Mouse (Mus musculus) forelimb bud, embryonic 11.5 days (tissue): Measurements from ENCODE around the gene Shisa6.

Experiments used
- DNase-seq: peaks from one replicate; pipeline ENCODE4 v3.0.0-alpha.2; 2012; ENCODE audit warnings: low read depth, low spot score

The Shisa6 gene

GRCm38 (mm10) chr11:66232891-66233290, 292.9 kb downstream of the Shisa6 start:
- DNase-seq, result no peak

GRCm38 (mm10) chr11:66222133-66222532, 303.6 kb downstream of the Shisa6 start:
- DNase-seq, result no peak

GRCm38 (mm10) chr11:66218469-66218868, 307.3 kb downstream of the Shisa6 start:
- no peak for DNase-seq

DNA sequence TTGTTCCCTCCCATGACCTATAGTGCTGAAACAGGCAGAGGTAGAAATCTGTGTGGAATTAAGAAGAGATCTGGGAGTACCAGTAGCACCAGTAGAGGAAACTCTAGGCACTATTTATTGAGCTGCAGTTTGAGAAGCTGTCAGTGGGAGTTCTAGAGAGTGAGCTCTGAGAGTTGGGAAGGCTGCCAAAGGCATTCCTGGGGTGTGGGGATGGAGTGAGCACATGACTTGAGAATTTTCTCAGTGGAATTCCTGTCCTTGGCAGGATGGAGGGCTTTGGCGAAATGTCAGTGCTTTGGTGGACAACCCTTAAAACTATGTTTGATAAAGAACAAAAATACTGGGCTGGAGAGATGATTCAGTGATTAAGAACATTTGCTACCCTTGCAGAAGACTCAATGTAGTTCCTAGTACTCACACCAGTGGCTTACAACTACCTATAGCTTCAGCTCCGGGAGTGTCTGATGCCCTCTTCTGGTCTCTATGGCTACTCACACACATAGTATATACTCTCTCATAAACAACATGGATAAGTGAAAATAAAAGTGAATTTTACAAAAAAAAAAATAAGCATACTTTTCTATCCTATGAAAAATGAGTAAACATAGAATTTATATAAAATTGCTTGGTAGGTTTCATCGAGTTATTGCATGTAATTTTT, 337.0 kb downstream of the Shisa6 start:
- DNase-seq, result peak; percentile 2

GRCm38 (mm10) chr11:66188146-66188545, 337.6 kb downstream of the Shisa6 start:
- DNase-seq, result no peak

DNA sequence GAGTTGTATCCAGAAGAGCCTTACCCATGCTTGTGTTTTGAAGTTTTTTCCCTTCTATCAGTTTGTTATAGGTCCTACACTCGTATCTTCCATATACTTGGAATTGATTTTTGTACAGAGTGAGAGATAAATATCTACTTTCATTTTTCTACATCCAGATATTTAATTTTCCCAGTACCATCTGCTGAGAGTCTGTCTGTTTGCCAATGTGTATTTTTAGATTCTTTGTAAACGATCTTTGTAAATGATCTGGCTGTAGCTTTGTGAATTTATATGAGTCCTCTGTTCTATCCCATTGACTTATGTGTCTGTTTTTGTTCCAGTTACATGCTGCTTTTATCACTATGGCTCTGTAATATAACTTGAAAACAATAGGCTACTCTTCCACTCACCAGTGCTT, 348.0 kb downstream of the Shisa6 start:
- no peak for DNase-seq

DNA sequence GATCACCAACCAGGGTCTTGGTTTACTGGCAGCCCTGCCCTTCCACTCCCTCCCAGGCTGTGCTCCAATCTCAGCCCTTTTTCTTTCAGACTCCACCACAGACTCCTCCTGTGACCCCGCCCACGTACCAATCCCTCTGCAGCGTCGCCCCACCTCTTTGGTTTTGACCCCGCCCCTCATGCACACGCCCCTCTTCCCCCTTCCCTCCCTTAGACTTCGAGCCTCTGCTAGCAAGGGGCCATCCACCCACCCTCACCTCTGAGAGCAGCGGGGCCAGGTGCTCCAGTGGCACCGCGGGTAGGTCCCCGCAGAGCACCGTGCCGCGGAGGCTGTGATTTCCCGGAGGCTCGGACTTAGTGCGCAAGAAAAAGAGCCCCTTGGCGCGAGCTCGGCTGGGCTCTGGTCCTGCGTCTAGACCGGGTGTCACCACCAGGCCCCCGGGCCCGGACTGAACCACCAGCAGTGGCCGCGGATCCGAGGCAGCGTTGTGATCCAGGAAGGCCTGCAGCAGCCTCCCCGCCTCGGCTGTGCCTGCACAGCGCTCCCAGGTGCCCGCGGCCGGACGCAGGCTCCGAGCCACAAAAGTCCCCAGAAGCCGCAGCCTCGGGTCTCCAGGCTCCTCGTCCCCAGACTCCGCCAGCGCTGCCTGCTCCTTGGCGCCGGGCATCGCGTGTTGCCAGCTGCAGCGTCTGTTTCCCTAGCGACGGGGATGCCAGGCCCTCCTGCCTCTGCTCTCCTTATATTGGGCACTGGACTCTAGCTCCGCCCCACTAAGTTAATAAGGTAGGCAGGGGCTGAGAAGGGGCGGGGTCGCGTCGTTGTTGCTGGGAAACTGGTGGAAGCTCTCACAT, 357.7 kb downstream of the Shisa6 start, which contains the start of gene Dnah9:
Dnah9 (minus strand) TSS at position 751 of the 851 bp plus-strand sequence.
- peak; percentile 78 for DNase-seq

- DNase-seq, result no peak
These were observed 361.7 kb downstream of the Shisa6 start for GRCm38 (mm10) chr11:66164022-66164421.
